Mouse (Mus musculus) frontal cortex, adult (tissue): ENCODE results near the gene Pip5k1c.

Experiments
- ATAC-seq: cut with Nextera tagmentation; 2 replicates; pipeline ENCODE4 v1.9.2; 2017; ENCODE audit warnings: mild to moderate bottlenecking, moderate library complexity, mixed read lengths; ENCODE audit not compliant: low TSS enrichment

Pip5k1c gene

GRCm38 (mm10) chr10:81292554-81293333, at the start of gene Pip5k1c:
Pip5k1c (plus strand) TSS chr10:81292963.
- ATAC-seq, result peak; percentile 60

GRCm38 (mm10) chr10:81244146-81244545, 48.6 kb upstream of the Pip5k1c start:
- no peak for ATAC-seq

GRCm38 (mm10) chr10:81244595-81244994, 48.2 kb upstream of the Pip5k1c start:
- peak; percentile 42; the same call in 1 of the 2 replicates for ATAC-seq

- peak; percentile 31; the same call in 1 of the 2 replicates for ATAC-seq
These were observed 47.6 kb upstream of the Pip5k1c start for GRCm38 (mm10) chr10:81245166-81245565.

- no peak for ATAC-seq
These were observed 45.0 kb upstream of the Pip5k1c start for GRCm38 (mm10) chr10:81247804-81248203.

GRCm38 (mm10) chr10:81249442-81249841, 43.3 kb upstream of the Pip5k1c start:
- no peak for ATAC-seq

GRCm38 (mm10) chr10:81252424-81253419, 40.0 kb upstream of the Pip5k1c start, which contains the start of gene Matk:
Matk (plus strand) TSS chr10:81252935.
- ATAC-seq, result peak; percentile 64

GRCm38 (mm10) chr10:81254886-81255285, 37.9 kb upstream of the Pip5k1c start:
- no peak for ATAC-seq

GRCm38 (mm10) chr10:81257158-81258039, 35.4 kb upstream of the Pip5k1c start:
- peak; percentile 10; the same call in 1 of the 2 replicates for ATAC-seq

- 0 out of 2 replicates have a peak, but pooled peaks have one; percentile 5 for ATAC-seq
These were observed 33.4 kb upstream of the Pip5k1c start for GRCm38 (mm10) chr10:81259225-81259884.

- ATAC-seq, result no peak
These were observed 31.7 kb upstream of the Pip5k1c start for GRCm38 (mm10) chr10:81261025-81261424.

GRCm38 (mm10) chr10:81265540-81265939, 27.2 kb upstream of the Pip5k1c start:
- no peak for ATAC-seq

- peak; percentile 80 for ATAC-seq
These were observed 26.3 kb upstream of the Pip5k1c start, which contains the start of the genes Mrpl54 and Apba3 for GRCm38 (mm10) chr10:81266211-81267105. Mrpl54 (minus strand) TSS chr10:81266934. Apba3 (plus strand) TSS chr10:81266960.

- ATAC-seq, result peak; percentile 73
These were observed 24.7 kb upstream of the Pip5k1c start for GRCm38 (mm10) chr10:81268056-81268455.

- no peak for ATAC-seq
These were observed 23.9 kb upstream of the Pip5k1c start for GRCm38 (mm10) chr10:81268643-81269412.

- no peak for ATAC-seq
These were observed 20.4 kb upstream of the Pip5k1c start for GRCm38 (mm10) chr10:81272356-81272755.

- no peak for ATAC-seq
These were observed 18.9 kb upstream of the Pip5k1c start for GRCm38 (mm10) chr10:81273842-81274241.

GRCm38 (mm10) chr10:81277676-81278075, 15.1 kb upstream of the Pip5k1c start:
- no peak for ATAC-seq

GRCm38 (mm10) chr10:81279496-81279895, 13.3 kb upstream of the Pip5k1c start:
- ATAC-seq, result no peak
